Mouse (Mus musculus): ENCODE results near the gene Adamts16. TPM values are rescaled to one million over a fixed set of nuclear protein-coding genes. Genes with fewer than 3 reads are reported as not detected.

Gene Adamts16
- polyA plus RNA-seq, 1 experiment from 2014 or later: 0.45 TPM

DNA sequence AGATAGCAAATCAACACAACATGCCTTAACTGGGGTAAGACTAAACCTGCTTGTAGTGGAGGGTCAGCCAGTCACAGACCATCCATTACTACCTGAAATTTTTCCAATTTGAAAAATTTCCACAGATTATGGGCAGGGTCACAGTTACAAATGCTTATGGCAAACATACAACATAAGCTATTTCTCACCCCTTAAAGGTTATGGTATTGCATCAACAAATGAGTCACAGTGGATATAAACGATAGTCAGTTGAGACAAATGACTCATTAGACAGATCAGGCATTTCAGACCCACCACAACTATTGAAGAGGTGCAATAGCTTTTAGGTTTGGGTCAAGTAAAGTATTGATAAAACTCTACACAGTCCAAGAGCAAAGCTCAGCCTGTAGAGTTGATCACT lies 107.7 kb downstream of the Adamts16 start:
- Histone ChIP-seq H3K27ac (ENCODE audit: low read depth, low read length) (no peak overlapping the region), H3K4me2 (no peak overlapping the region), H3K9me3 (ENCODE audit: control insufficient read depth, low read length) (no peaks in the 10 kb centered on the region), H3K36me3 (ENCODE audit: control insufficient read depth, insufficient read depth, low read length) (no peaks in the 10 kb centered on the region), H3K9ac (ENCODE audit: low read length) (no peak overlapping the region), H3K4me1 (ENCODE audit: control insufficient read depth, insufficient read depth, low read length) (peaks cover 7% of the 10 kb centered on the region), H3K27me3 (ENCODE audit: control insufficient read depth, insufficient read depth, low read length) (no peaks in the 10 kb centered on the region), H3K4me3 (ENCODE audit: low read depth, low read length) (no peak overlapping the region)
- no peak for DNase-seq (ENCODE audit: low spot score, missing footprints)
- no peak for ATAC-seq (ENCODE audit: low FRiP score)
- 89% methylated on average over 1 of the region's 1 CpGs for WGBS

DNA sequence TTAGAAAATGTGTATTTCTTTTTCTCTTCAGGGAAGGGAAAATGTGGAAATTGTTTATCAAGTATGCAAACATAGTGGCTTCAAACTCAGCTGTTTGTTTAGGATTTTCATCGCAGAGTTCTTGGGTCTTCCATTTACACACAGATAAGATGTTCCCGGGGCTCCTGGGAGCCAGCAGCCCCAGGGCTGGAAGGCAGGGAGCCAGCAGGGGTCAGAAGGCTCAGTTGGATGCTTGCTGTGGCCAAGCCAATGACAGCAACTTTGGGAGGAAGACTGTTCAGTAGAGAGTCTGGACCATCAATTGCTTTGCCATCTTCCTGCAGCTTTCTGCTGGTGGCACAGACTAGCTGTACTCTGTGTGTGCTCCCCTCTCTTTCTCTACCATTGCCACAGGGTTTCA lies 108.4 kb downstream of the Adamts16 start:
- H3K9me3 ChIP-seq (ENCODE audit: control insufficient read depth, low read length): no peaks in the 10 kb centered on the region
- 74% methylated on average over 2 of the region's 2 CpGs for WGBS
- no peaks in the 10 kb centered on the region for H3K36me3 ChIP-seq (ENCODE audit: control insufficient read depth, insufficient read depth, low read length)
- H3K27ac ChIP-seq (ENCODE audit: low read depth, low read length): no peak overlapping the region
- no peak overlapping the region for H3K4me3 ChIP-seq (ENCODE audit: low read depth, low read length)
- DNase-seq (ENCODE audit: low spot score, missing footprints) (no peak), ATAC-seq (ENCODE audit: low FRiP score) (no peak)
- no peak overlapping the region for H3K4me2 ChIP-seq
- H3K9ac ChIP-seq (ENCODE audit: low read length): no peak overlapping the region
- H3K27me3 ChIP-seq (ENCODE audit: control insufficient read depth, insufficient read depth, low read length): no peaks in the 10 kb centered on the region
- peaks cover 7% of the 10 kb centered on the region for H3K4me1 ChIP-seq (ENCODE audit: control insufficient read depth, insufficient read depth, low read length)

DNA sequence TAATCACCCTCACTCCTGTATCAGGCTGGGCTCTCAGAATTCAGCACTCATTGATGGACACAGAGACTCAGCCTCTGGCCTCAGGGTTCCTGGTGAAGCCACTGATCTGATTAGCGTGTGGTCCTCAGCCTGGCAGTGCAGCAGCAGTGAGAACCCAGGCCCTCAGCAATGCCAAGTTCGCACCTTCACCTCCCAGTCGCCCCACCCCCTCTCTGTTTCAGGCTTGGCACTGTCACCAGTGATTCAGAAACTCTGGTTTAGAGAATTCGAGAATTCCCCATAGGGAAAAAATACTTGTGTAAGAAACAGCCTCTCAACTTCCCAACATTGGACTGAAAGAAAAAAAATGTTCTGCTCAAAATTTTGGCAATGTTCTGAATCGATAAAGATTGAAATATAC lies 108.8 kb downstream of the Adamts16 start:
- H3K27ac ChIP-seq (ENCODE audit: low read depth, low read length): no peak overlapping the region
- WGBS: 76% methylated on average over 5 of the region's 5 CpGs

DNA sequence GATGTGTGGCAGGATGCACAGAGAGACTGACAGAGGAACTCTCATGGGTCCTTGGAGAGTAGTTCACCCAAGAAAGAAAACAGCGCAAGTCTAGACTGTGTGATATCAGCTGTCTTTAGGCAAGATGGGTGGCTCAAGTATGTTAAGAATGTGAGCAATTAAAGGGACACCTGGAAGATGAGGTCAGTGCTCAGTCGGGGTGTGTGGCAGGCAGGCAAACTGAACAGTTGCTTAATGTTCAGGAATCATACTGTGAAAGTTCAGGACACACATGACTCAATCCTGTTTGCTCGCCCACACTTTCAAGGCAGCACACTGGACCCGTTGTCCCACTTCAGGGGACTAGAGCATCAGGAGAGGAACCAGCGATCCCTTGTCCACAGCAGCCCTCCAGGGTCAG lies 110.3 kb downstream of the Adamts16 start:
- Histone ChIP-seq H3K4me1 (ENCODE audit: control insufficient read depth, insufficient read depth, low read length) (peaks cover 7% of the 10 kb centered on the region), H3K4me3 (ENCODE audit: low read depth, low read length) (no peak overlapping the region), H3K9ac (ENCODE audit: low read length) (no peak overlapping the region), H3K4me2 (no peak overlapping the region), H3K27ac (ENCODE audit: low read depth, low read length) (no peak overlapping the region), H3K9me3 (ENCODE audit: control insufficient read depth, low read length) (no peaks in the 10 kb centered on the region), H3K36me3 (ENCODE audit: control insufficient read depth, insufficient read depth, low read length) (no peaks in the 10 kb centered on the region), H3K27me3 (ENCODE audit: control insufficient read depth, insufficient read depth, low read length) (no peaks in the 10 kb centered on the region)
- DNase-seq (ENCODE audit: low spot score, missing footprints) (no peak), ATAC-seq (ENCODE audit: low FRiP score) (no peak)
- 80% methylated on average over 5 of the region's 5 CpGs for WGBS

More for the DNA sequence above, 108.8 kb downstream of the Adamts16 start:
- no peaks in the 10 kb centered on the region for H3K9me3 ChIP-seq (ENCODE audit: control insufficient read depth, low read length)
- DNase-seq (ENCODE audit: low spot score, missing footprints) (no peak), ATAC-seq (ENCODE audit: low FRiP score) (no peak)
- no peak overlapping the region for H3K4me2 ChIP-seq
- no peaks in the 10 kb centered on the region for H3K36me3 ChIP-seq (ENCODE audit: control insufficient read depth, insufficient read depth, low read length)
- H3K4me3 ChIP-seq (ENCODE audit: low read depth, low read length): no peak overlapping the region
- peaks cover 7% of the 10 kb centered on the region for H3K4me1 ChIP-seq (ENCODE audit: control insufficient read depth, insufficient read depth, low read length)
- H3K27me3 ChIP-seq (ENCODE audit: control insufficient read depth, insufficient read depth, low read length): no peaks in the 10 kb centered on the region
- no peak overlapping the region for H3K9ac ChIP-seq (ENCODE audit: low read length)

DNA sequence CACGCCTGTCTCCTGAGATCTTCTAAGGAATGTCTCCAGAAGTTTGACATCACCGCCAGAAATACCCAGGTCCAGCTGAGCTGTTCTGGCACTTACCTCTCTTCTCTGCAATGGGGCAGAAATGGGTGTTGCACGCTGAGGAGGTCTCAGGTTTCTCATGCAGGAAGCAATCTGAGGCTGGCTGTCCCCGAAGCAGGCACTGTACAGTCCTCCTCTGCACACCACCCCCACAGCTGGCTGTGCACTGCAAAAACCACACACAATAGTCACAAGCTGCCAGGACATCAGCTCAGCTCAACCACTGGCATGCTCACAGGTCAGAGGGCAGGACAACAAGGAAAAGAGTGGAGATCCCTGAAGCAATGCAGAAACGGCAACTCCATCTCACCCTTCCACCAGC lies 111.6 kb downstream of the Adamts16 start:
- ATAC-seq (ENCODE audit: low FRiP score): no peak

DNA sequence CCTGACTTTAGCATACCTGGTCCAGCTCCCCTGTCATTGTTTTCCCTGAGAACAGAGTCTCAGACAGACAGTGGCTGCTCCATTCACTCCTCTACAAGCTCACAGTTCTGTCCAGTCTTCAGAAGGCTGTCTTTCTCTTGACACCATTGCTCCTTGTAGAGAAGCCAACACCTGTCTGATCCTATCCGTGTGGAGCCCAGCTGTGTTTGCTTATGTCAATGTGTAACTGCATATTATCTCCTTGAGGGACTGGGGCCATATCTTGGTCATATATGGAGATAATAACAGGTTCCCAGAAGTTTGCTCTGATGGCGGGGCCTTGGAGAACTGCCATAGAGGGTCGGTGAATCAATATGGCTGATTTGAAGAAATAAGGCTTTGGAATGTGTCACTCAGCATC lies 115.4 kb downstream of the Adamts16 start:
- Histone ChIP-seq H3K4me3 (ENCODE audit: low read depth, low read length) (no peak overlapping the region), H3K4me2 (no peak overlapping the region), H3K9ac (ENCODE audit: low read length) (no peak overlapping the region), H3K36me3 (ENCODE audit: control insufficient read depth, insufficient read depth, low read length) (no peaks in the 10 kb centered on the region), H3K27ac (ENCODE audit: low read depth, low read length) (no peak overlapping the region), H3K27me3 (ENCODE audit: control insufficient read depth, insufficient read depth, low read length) (no peaks in the 10 kb centered on the region), H3K4me1 (ENCODE audit: control insufficient read depth, insufficient read depth, low read length) (no peaks in the 10 kb centered on the region), H3K9me3 (ENCODE audit: control insufficient read depth, low read length) (no peaks in the 10 kb centered on the region)
- WGBS: 89% methylated on average over 3 of the region's 3 CpGs
- no peak for DNase-seq (ENCODE audit: low spot score, missing footprints)
- ATAC-seq (ENCODE audit: low FRiP score): no peak

More for the DNA sequence above, 111.6 kb downstream of the Adamts16 start:
- Histone ChIP-seq H3K36me3 (ENCODE audit: control insufficient read depth, insufficient read depth, low read length) (no peaks in the 10 kb centered on the region), H3K4me2 (no peak overlapping the region), H3K27me3 (ENCODE audit: control insufficient read depth, insufficient read depth, low read length) (no peaks in the 10 kb centered on the region), H3K4me3 (ENCODE audit: low read depth, low read length) (no peak overlapping the region), H3K9me3 (ENCODE audit: control insufficient read depth, low read length) (no peaks in the 10 kb centered on the region), H3K9ac (ENCODE audit: low read length) (no peak overlapping the region), H3K4me1 (ENCODE audit: control insufficient read depth, insufficient read depth, low read length) (peaks cover 7% of the 10 kb centered on the region), H3K27ac (ENCODE audit: low read depth, low read length) (no peak overlapping the region)
- WGBS: 68% methylated on average over 5 of the region's 5 CpGs
- no peak for DNase-seq (ENCODE audit: low spot score, missing footprints)

DNA sequence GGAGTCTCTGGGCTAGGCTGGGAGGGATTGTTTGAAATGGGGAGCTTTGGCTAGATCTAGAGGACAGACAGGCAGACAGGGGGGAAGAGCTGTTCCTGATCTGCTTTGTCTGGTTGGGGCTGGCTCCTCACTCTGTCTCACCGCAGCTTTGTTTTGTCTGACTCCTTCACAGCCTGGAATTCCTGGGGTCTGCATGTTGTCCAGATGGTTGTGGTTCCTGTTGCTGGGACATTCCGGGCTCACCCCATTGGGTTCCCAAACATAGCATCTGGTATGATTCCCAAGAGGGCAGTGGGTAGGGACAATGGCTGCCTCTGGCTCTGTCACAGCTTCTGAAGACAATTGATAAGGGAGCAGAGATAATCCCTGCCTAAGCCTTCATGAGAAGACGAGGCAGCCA lies 117.0 kb downstream of the Adamts16 start:
- Histone ChIP-seq H3K27me3 (ENCODE audit: control insufficient read depth, insufficient read depth, low read length) (no peaks in the 10 kb centered on the region), H3K4me1 (ENCODE audit: control insufficient read depth, insufficient read depth, low read length) (no peaks in the 10 kb centered on the region), H3K27ac (ENCODE audit: low read depth, low read length) (no peak overlapping the region), H3K36me3 (ENCODE audit: control insufficient read depth, insufficient read depth, low read length) (no peaks in the 10 kb centered on the region), H3K4me3 (ENCODE audit: low read depth, low read length) (no peak overlapping the region), H3K9ac (ENCODE audit: low read length) (no peak overlapping the region), H3K4me2 (no peak overlapping the region), H3K9me3 (ENCODE audit: control insufficient read depth, low read length) (no peaks in the 10 kb centered on the region)
- DNase-seq (ENCODE audit: low spot score, missing footprints) (no peak), ATAC-seq (ENCODE audit: low FRiP score) (no peak)
- 45% methylated on average over 3 of the region's 3 CpGs for WGBS

DNA sequence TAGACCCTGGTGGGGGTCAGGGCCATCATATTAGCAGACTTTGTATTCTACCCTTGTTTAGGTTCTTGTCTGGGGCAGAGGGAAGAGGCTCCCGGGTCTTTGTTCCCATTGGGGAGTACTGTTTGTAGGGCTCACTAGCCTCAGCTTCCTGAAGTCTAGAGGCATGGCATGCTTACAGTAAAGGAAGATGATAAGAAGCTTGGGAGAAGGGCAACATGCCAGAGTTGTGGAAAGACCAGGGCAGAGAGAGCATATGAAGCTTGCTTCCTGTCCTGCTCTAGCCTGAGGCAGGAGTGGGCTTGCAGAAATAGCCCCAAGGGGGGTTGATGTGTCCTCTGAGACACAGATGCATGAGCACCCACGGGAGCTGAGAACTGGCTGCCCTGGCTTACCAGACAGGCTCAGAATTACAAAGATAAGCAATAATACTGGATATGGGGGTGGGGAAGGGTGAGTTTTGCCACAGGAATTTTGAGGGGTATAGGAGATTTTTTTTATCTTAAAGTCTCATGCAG lies 117.4 kb downstream of the Adamts16 start:
- WGBS: 78% methylated on average over 2 of the region's 2 CpGs

DNA sequence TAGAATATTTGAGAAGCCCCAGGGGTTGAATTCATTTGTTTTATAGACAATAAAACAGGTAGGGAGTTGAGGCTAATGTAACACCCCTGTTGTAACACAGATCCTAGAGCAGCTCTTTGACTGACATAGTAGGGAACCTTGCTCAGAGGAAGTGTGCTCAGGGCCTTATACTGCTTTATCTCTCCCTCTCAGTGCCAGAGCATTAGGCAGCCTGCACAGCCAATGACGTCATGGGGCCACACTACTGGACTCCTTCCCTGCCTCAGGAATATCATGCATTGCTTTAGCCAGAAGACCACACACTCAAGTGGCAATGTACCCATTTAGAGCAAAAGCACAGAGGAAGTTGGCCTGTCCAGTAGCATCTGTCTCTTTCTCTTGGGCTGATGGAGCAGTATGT lies 121.6 kb downstream of the Adamts16 start:
- no peaks in the 10 kb centered on the region for H3K27me3 ChIP-seq (ENCODE audit: control insufficient read depth, insufficient read depth, low read length)
- no peak overlapping the region for H3K27ac ChIP-seq (ENCODE audit: low read depth, low read length)
- no peaks in the 10 kb centered on the region for H3K36me3 ChIP-seq (ENCODE audit: control insufficient read depth, insufficient read depth, low read length)
- H3K4me1 ChIP-seq (ENCODE audit: control insufficient read depth, insufficient read depth, low read length): no peaks in the 10 kb centered on the region
- no peaks in the 10 kb centered on the region for H3K9me3 ChIP-seq (ENCODE audit: control insufficient read depth, low read length)
- 78% methylated on average over 1 of the region's 1 CpGs for WGBS
- no peak for DNase-seq (ENCODE audit: low spot score, missing footprints)
- no peak for ATAC-seq (ENCODE audit: low FRiP score)
- H3K9ac ChIP-seq (ENCODE audit: low read length): no peak overlapping the region
- no peak overlapping the region for H3K4me2 ChIP-seq
- H3K4me3 ChIP-seq (ENCODE audit: low read depth, low read length): no peak overlapping the region

More for the DNA sequence above, 117.4 kb downstream of the Adamts16 start:
- Histone ChIP-seq H3K4me2 (no peak overlapping the region), H3K9ac (ENCODE audit: low read length) (no peak overlapping the region), H3K27ac (ENCODE audit: low read depth, low read length) (no peak overlapping the region), H3K4me1 (ENCODE audit: control insufficient read depth, insufficient read depth, low read length) (no peaks in the 10 kb centered on the region), H3K27me3 (ENCODE audit: control insufficient read depth, insufficient read depth, low read length) (no peaks in the 10 kb centered on the region), H3K9me3 (ENCODE audit: control insufficient read depth, low read length) (no peaks in the 10 kb centered on the region), H3K36me3 (ENCODE audit: control insufficient read depth, insufficient read depth, low read length) (no peaks in the 10 kb centered on the region), H3K4me3 (ENCODE audit: low read depth, low read length) (no peak overlapping the region)
- no peak for ATAC-seq (ENCODE audit: low FRiP score)
- no peak for DNase-seq (ENCODE audit: low spot score, missing footprints)

DNA sequence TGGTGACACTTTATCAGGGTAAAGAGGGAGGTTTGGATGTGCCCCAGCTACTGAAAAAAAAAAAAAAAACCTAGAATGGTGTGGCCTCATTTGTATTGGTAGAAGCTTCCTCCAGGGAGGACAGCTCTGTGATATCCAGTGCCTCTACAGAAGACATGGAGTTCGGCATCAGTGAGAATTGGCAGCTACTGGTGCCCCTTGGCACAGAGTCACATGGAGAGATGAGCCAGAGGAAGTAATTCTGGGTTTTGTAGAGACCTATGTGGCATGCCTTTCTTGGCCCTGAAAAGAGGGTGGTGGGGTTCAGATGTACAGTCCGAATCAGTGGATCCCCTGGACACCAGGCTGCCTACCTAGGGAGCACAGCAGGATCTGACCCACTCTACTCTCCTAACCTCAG lies 122.8 kb downstream of the Adamts16 start:
- ATAC-seq (ENCODE audit: low FRiP score) (no peak), DNase-seq (ENCODE audit: low spot score, missing footprints) (no peak)
- 71% methylated on average over 2 of the region's 2 CpGs for WGBS
- Histone ChIP-seq H3K9me3 (ENCODE audit: control insufficient read depth, low read length) (no peaks in the 10 kb centered on the region), H3K27me3 (ENCODE audit: control insufficient read depth, insufficient read depth, low read length) (no peaks in the 10 kb centered on the region), H3K4me3 (ENCODE audit: low read depth, low read length) (no peak overlapping the region), H3K27ac (ENCODE audit: low read depth, low read length) (no peak overlapping the region), H3K9ac (ENCODE audit: low read length) (no peak overlapping the region), H3K4me2 (no peak overlapping the region), H3K36me3 (ENCODE audit: control insufficient read depth, insufficient read depth, low read length) (no peaks in the 10 kb centered on the region), H3K4me1 (ENCODE audit: control insufficient read depth, insufficient read depth, low read length) (no peaks in the 10 kb centered on the region)
